Mouse (Mus musculus) liver, adult 2 months (tissue): Measurements from ENCODE around the gene Top2a. TPM values are rescaled to one million over a fixed set of nuclear protein-coding genes. Genes with fewer than 3 reads are reported as not detected.
A peak's percentile ranks its signal among the peaks of the same experiment; 100 is the strongest.

Source experiments
- DNase-seq: peaks from one replicate; pipeline ENCODE4 v3.0.0-alpha.2; 2011; ENCODE audit warnings: low read depth, low spot score; ENCODE audit errors: extremely low read depth
- H3K27ac ChIP-seq: fragments of 200-500 bp; replicated peaks from 2 replicates; pipeline ENCODE4 v1.5.1; 2012; ENCODE audit warnings: low read depth, mild to moderate bottlenecking, control low read depth, inconsistent platforms, low read length; ENCODE audit not compliant: insufficient read depth
- H3K27me3 ChIP-seq: fragments of 200-500 bp; 2 replicates; pipeline ENCODE4 v1.6.1; 2012; ENCODE audit warnings: mild to moderate bottlenecking, moderate library complexity, low read length, inconsistent platforms; ENCODE audit not compliant: control insufficient read depth, insufficient read depth
- H3K36me3 ChIP-seq: fragments of 200-500 bp; 2 replicates; pipeline ENCODE4 v1.6.1; 2012; ENCODE audit warnings: low read length, inconsistent platforms; ENCODE audit not compliant: control insufficient read depth, insufficient read depth
- H3K4me1 ChIP-seq: fragments of 200-500 bp; 2 replicates; pipeline ENCODE4 v1.6.1; 2011; ENCODE audit warnings: low read length; ENCODE audit not compliant: control insufficient read depth, insufficient read depth
- H3K4me3 ChIP-seq: fragments of 200-500 bp; 2 replicates; pipeline ENCODE4 v1.5.1; 2011; ENCODE audit warnings: low read depth, mild to moderate bottlenecking, control low read depth, low read length, moderate library complexity; ENCODE audit not compliant: insufficient read depth
- H3K79me2 ChIP-seq: fragments of 200-500 bp; 2 replicates; pipeline ENCODE4 v1.6.1; 2012; ENCODE audit warnings: inconsistent platforms, mild to moderate bottlenecking, low read length, moderate library complexity; ENCODE audit not compliant: control insufficient read depth, insufficient read depth
- H3K9ac ChIP-seq: fragments of 200-500 bp; 2 replicates; pipeline ENCODE4 v1.6.1; 2012; ENCODE audit warnings: low read depth, mild to moderate bottlenecking, control low read depth, inconsistent platforms, low read length
- CTCF ChIP-seq: fragments of 200-500 bp; IDR thresholded peaks from 2 replicates; pipeline ENCODE4 v1.5.1; 2011; ENCODE audit warnings: low read depth, low read length, control low read depth
- POLR2A ChIP-seq: fragments of 200-500 bp; IDR thresholded peaks from 2 replicates; pipeline ENCODE4 v1.6.1; 2011; ENCODE audit warnings: low read length, control low read depth; ENCODE audit not compliant: insufficient read depth; ENCODE audit errors: extremely low read depth
- WGBS: fragments of 180-500 bp; shearing (Covaris S2); methylation state at CpG from one replicate; pipeline ENCODE4 v1.1.7; 2018; 5-methylcytosine and 5-hydroxymethylcytosine counted together
- polyA plus RNA-seq: library from polyadenylated mRNA; depleted of rRNA; stranded (reverse); fragments of >200 nt; gene quantifications from 2 replicates; pipeline ENCODE4 v1.2.3, GENCODE M21; 2012
- total RNA-seq: library from RNA; depleted of rRNA; stranded (reverse); fragments of >200 nt; gene quantifications from 2 replicates; pipeline ENCODE4 v1.2.3, GENCODE M21; 2014

The Top2a gene
- total and polyA plus RNA-seq, 2 experiments, result 0.31 to 1.8 TPM

GRCm38 (mm10) chr11:99022384-99022933, 1.5 kb downstream of the Top2a start:
- Histone ChIP-seq H3K9ac (no peak overlapping the region), H3K4me3 (no peak overlapping the region), H3K27ac (no peak overlapping the region), H3K36me3 (no peaks in the 10 kb centered on the region), H3K27me3 (no peaks in the 10 kb centered on the region), H3K4me1 (peaks cover 2% of the 10 kb centered on the region; the same call in 1 of the 2 replicates), H3K79me2 (no peaks in the 10 kb centered on the region)
- TF ChIP-seq CTCF (no peak), POLR2A (no peak)
- DNase-seq, result no peak
- 94% methylated on average over 5 of the region's 5 CpGs for WGBS

GRCm38 (mm10) chr11:99019844-99020243, 4.1 kb downstream of the Top2a start:
- no peak for DNase-seq
- Histone ChIP-seq H3K36me3 (no peaks in the 10 kb centered on the region), H3K27ac (no peak overlapping the region), H3K27me3 (no peaks in the 10 kb centered on the region), H3K4me1 (peaks cover 2% of the 10 kb centered on the region; the same call in 1 of the 2 replicates), H3K4me3 (no peak overlapping the region), H3K79me2 (no peaks in the 10 kb centered on the region), H3K9ac (no peak overlapping the region)
- 93% methylated on average over 6 of the region's 6 CpGs for WGBS
- TF ChIP-seq POLR2A, result no peak
- TF ChIP-seq CTCF, result no peak

- DNase-seq, result no peak
- no peak overlapping the region for H3K9ac ChIP-seq
- no peak overlapping the region for H3K27ac ChIP-seq
- TF ChIP-seq CTCF (no peak), POLR2A (no peak)
- H3K79me2 ChIP-seq, result no peaks in the 10 kb centered on the region
- no peaks in the 10 kb centered on the region for H3K27me3 ChIP-seq
- 100% methylated on average over 1 of the region's 1 CpGs for WGBS
- no peaks in the 10 kb centered on the region for H3K36me3 ChIP-seq
- H3K4me1 ChIP-seq, result no peaks in the 10 kb centered on the region
- no peak overlapping the region for H3K4me3 ChIP-seq
These were observed 10.1 kb downstream of the Top2a start for GRCm38 (mm10) chr11:99013856-99014255.

- H3K36me3 ChIP-seq, result no peaks in the 10 kb centered on the region
- TF ChIP-seq CTCF (no peak), POLR2A (no peak)
- WGBS, result 97% methylated on average over 5 of the region's 5 CpGs
These were observed 13.3 kb downstream of the Top2a start for GRCm38 (mm10) chr11:99010706-99011105.

GRCm38 (mm10) chr11:99010124-99010523, 13.9 kb downstream of the Top2a start:
- H3K36me3 ChIP-seq, result no peaks in the 10 kb centered on the region
- no peaks in the 10 kb centered on the region for H3K27me3 ChIP-seq

More at GRCm38 (mm10) chr11:99010706-99011105, 13.3 kb downstream of the Top2a start:
- Histone ChIP-seq H3K27me3 (no peaks in the 10 kb centered on the region), H3K4me3 (no peak overlapping the region), H3K27ac (no peak overlapping the region), H3K79me2 (no peaks in the 10 kb centered on the region), H3K9ac (no peak overlapping the region), H3K4me1 (no peaks in the 10 kb centered on the region)
- no peak for DNase-seq

GRCm38 (mm10) chr11:99006788-99007187, 17.2 kb downstream of the Top2a start:
- Histone ChIP-seq H3K9ac (no peak overlapping the region), H3K27me3 (no peaks in the 10 kb centered on the region), H3K27ac (no peak overlapping the region), H3K4me3 (no peak overlapping the region), H3K4me1 (no peaks in the 10 kb centered on the region), H3K79me2 (no peaks in the 10 kb centered on the region), H3K36me3 (no peaks in the 10 kb centered on the region)
- 61% methylated on average over 9 of the region's 9 CpGs for WGBS
- DNase-seq, result peak; percentile 60
- TF ChIP-seq POLR2A (no peak), CTCF (no peak)

More at GRCm38 (mm10) chr11:99010124-99010523, 13.9 kb downstream of the Top2a start:
- Histone ChIP-seq H3K79me2 (no peaks in the 10 kb centered on the region), H3K4me1 (no peaks in the 10 kb centered on the region), H3K27ac (no peak overlapping the region), H3K4me3 (no peak overlapping the region), H3K9ac (no peak overlapping the region)
- no peak for DNase-seq
- TF ChIP-seq CTCF (no peak), POLR2A (no peak)
- WGBS, result 73% methylated on average over 4 of the region's 4 CpGs
